Mouse (Mus musculus): ENCODE measurements around the gene Nt5dc3.

GRCm38 (mm10) chr10:86849508-86849907, 70.7 kb downstream of the Nt5dc3 start:
- TF ChIP-seq CTCF (IDR thresholded peaks at IDR 0.05; ENCODE audit: borderline replicate concordance, extremely low read depth, insufficient read depth, insufficient read length) (no peak), POLR2A (IDR thresholded peaks at IDR 0.05; ENCODE audit: borderline replicate concordance, extremely low read depth, insufficient read depth, insufficient read length, poor library complexity, severe bottlenecking) (no peak)
